Mouse (Mus musculus): ENCODE data around the gene Syt9.

GRCm38 (mm10) chr7:107495428-107495827, 124.9 kb downstream of the Syt9 start:
- no peak for TF ChIP-seq TCF12 (IDR thresholded peaks at IDR 0.05; ENCODE audit: insufficient read depth, poor library complexity, severe bottlenecking)
- no peak for TF ChIP-seq MAX (IDR thresholded peaks at IDR 0.05; ENCODE audit: low read depth)
- TF ChIP-seq E2F4 (IDR thresholded peaks at IDR 0.05; ENCODE audit: insufficient read depth), result no peak
- no peak for TF ChIP-seq POLR2A (IDR thresholded peaks at IDR 0.05; ENCODE audit: insufficient read length, low read depth)
- no peak for TF ChIP-seq CEBPB (IDR thresholded peaks at IDR 0.05; ENCODE audit: insufficient read depth, poor library complexity, severe bottlenecking)

Measured in myocyte (in vitro differentiated cells).